Mouse (Mus musculus) myocyte (in vitro differentiated cells): ENCODE results near the gene Casp7.

ENCODE experiments used
- CEBPB ChIP-seq: IDR thresholded peaks from 2 replicates; pipeline ENCODE4 v1.6.1; 2011; ENCODE audit warnings: mild to moderate bottlenecking, moderate library complexity; ENCODE audit not compliant: poor library complexity, insufficient read depth, severe bottlenecking
- E2F4 ChIP-seq: IDR thresholded peaks from one replicate; pipeline ENCODE4 v1.6.1; 2011; ENCODE audit warnings: mild to moderate bottlenecking, control low read depth, moderate library complexity; ENCODE audit not compliant: insufficient read depth
- MAX ChIP-seq: IDR thresholded peaks from one replicate; pipeline ENCODE4 v1.6.1; 2011; ENCODE audit warnings: low read depth, mild to moderate bottlenecking, control low read depth
- MYOD1 ChIP-seq, 3 experiments: IDR thresholded peaks; one replicate each; pipeline ENCODE4 v1.6.1; 2011; ENCODE audit warnings: control low read depth in 2 of 3, low read depth in 2 of 3, mild to moderate bottlenecking in 2 of 3, moderate library complexity in 1 of 3; ENCODE audit not compliant: insufficient read length in 2 of 3, control insufficient read depth in 1 of 3
- MYOG ChIP-seq, 3 experiments: IDR thresholded peaks; one replicate each; pipeline ENCODE4 v1.6.1; 2011; ENCODE audit warnings: control low read depth in 2 of 3, low read depth in 2 of 3, mild to moderate bottlenecking in 2 of 3; ENCODE audit not compliant: insufficient read length in 2 of 3, control insufficient read depth in 1 of 3, insufficient read depth in 1 of 3
- POLR2A ChIP-seq: IDR thresholded peaks from one replicate; pipeline ENCODE4 v1.6.1; 2011; ENCODE audit warnings: low read depth, mild to moderate bottlenecking, control low read depth, moderate library complexity; ENCODE audit not compliant: insufficient read length
- POLR2AphosphoS2 ChIP-seq: IDR thresholded peaks from one replicate; pipeline ENCODE4 v1.6.1; 2011; ENCODE audit warnings: low read depth, control low read depth; ENCODE audit not compliant: insufficient read length
- REST ChIP-seq: IDR thresholded peaks from one replicate; pipeline ENCODE4 v1.6.1; 2011; ENCODE audit warnings: mild to moderate bottlenecking, control low read depth, moderate library complexity; ENCODE audit not compliant: insufficient read depth, insufficient read length
- SRF ChIP-seq: IDR thresholded peaks from one replicate; pipeline ENCODE4 v1.6.1; 2011; ENCODE audit warnings: low read depth; ENCODE audit not compliant: control insufficient read depth, insufficient read length
- TCF12 ChIP-seq: IDR thresholded peaks from one replicate; pipeline ENCODE4 v1.6.1; 2011; ENCODE audit warnings: mild to moderate bottlenecking, control low read depth; ENCODE audit not compliant: poor library complexity, insufficient read depth, severe bottlenecking
- TCF3 ChIP-seq: IDR thresholded peaks from one replicate; pipeline ENCODE4 v1.6.1; 2011; ENCODE audit warnings: low read depth, control low read depth; ENCODE audit not compliant: insufficient read length
- USF1 ChIP-seq: IDR thresholded peaks from one replicate; pipeline ENCODE4 v1.6.1; 2011; ENCODE audit warnings: low read depth, mild to moderate bottlenecking, control low read depth, moderate library complexity

DNA sequence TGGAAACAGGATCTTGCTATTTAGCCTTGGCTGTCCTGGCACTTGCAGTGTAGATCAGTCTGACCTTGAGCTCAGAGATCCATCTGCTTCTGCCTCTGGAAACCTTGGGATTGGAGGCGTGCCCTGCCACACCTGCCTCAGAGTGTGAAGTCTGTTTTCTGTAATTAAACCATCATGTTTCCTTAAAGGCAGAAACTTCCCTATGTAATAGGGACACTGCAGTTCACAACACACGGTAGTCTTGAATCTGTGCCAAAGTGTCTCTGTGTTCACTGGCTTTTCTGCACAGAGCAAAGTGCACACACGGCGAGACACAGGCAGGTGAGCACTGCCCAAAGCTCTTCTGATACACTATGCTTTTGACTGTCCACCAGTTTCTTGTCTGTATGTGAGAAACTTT, 21.5 kb downstream of the Casp7 start:
- TF ChIP-seq POLR2A (no peak), SRF (no peak), E2F4 (no peak), MAX (no peak), TCF12 (no peak), USF1 (no peak), POLR2AphosphoS2 (no peak), REST (no peak), MYOD1 (IDR thresholded peaks at IDR 0.05; ENCODE audit: control insufficient read depth in 1 of 3, insufficient read length in 2 of 3, low read depth in 2 of 3) (no peak), MYOG (IDR thresholded peaks at IDR 0.05; ENCODE audit: control insufficient read depth in 1 of 3, insufficient read depth in 1 of 3, insufficient read length in 2 of 3, low read depth in 2 of 3) (no peak), CEBPB (no peak), TCF3 (no peak)
